ENCODE assay signal across 8 mouse cellular contexts in genomic region chr8:71675456-71676019, GRCm38 (mm10). TPM values are rescaled to one million over a fixed set of nuclear protein-coding genes. Genes with fewer than 3 reads are reported as not detected.
DNase-seq lines count a peak whose midpoint lies in the region; ATAC-seq and TF ChIP-seq lines count a peak whose summit lies in the region.

No protein-coding gene starts in this region.

- H3K27ac ChIP-seq in thymus, adult 2 months (ENCODE audit: control insufficient read depth, insufficient read depth, low read length): peak overlapping the region; percentile 70; the same call in 1 of the 2 replicates
- H3K27ac ChIP-seq in limb, embryonic 14.5 days (replicated peaks; ENCODE audit: low read depth, low read length): 0 out of 2 replicates have a peak overlapping the region, but pooled peaks have one; percentile 38
- H3K27ac ChIP-seq in stomach, embryonic 16.5 days (ENCODE audit: low read length): peak overlapping the region; percentile 85

- H3K4me3 ChIP-seq in erythroblast, embryonic 14.5 days (replicated peaks): peak overlapping the region; percentile 80
- H3K4me3 ChIP-seq in thymus, adult 2 months (ENCODE audit: control insufficient read depth, insufficient read depth, low read length): peak overlapping the region; percentile 67; the same call in 1 of the 2 replicates
- peak overlapping the region; percentile 62 for H3K4me3 ChIP-seq in limb, embryonic 14.5 days (replicated peaks; ENCODE audit: low read length)
- H3K4me3 ChIP-seq in stomach, embryonic 16.5 days (replicated peaks; ENCODE audit: low read length): peak overlapping the region; percentile 67

- 28% methylated on average over 9 of the region's 9 CpGs for WGBS in thymus, adult 2 months
- 31% methylated on average over 9 of the region's 9 CpGs for WGBS in limb, embryonic 14.5 days
- 33% methylated on average over 9 of the region's 9 CpGs for WGBS in stomach, embryonic 16.5 days

- no peak for TF ChIP-seq POLR2A in thymus, adult 2 months (IDR thresholded peaks at IDR 0.05; ENCODE audit: control insufficient read depth, extremely low read depth, insufficient read depth, low read length, poor library complexity)
- no peak for TF ChIP-seq POLR2A in limb, embryonic 14.5 days (IDR thresholded peaks at IDR 0.05; ENCODE audit: borderline replicate concordance, extremely low read depth, insufficient read depth, insufficient read length)

- H3K9ac ChIP-seq in limb, embryonic 14.5 days (ENCODE audit: low read depth, low read length, severe bottlenecking): no peak overlapping the region
- H3K9ac ChIP-seq in stomach, embryonic 16.5 days (ENCODE audit: low read length): peak overlapping the region; percentile 81

- H3K27me3 ChIP-seq in erythroblast, embryonic 14.5 days (ENCODE audit: control insufficient read depth): peaks cover 19% of the 10 kb centered on the region
- no peaks in the 10 kb centered on the region; the same call in 1 of the 2 replicates for H3K27me3 ChIP-seq in thymus, adult 2 months (ENCODE audit: control insufficient read depth, insufficient read depth, low read length)
- H3K27me3 ChIP-seq in limb, embryonic 14.5 days (ENCODE audit: control insufficient read depth, insufficient read depth, low read length): peaks cover 49% of the 10 kb centered on the region
- H3K27me3 ChIP-seq in stomach, embryonic 16.5 days (ENCODE audit: control insufficient read depth, insufficient read depth, low read length): peaks cover 19% of the 10 kb centered on the region

- TF ChIP-seq CTCF in thymus, adult 2 months (IDR thresholded peaks at IDR 0.05; ENCODE audit: borderline replicate concordance, control insufficient read depth, extremely low read depth, insufficient read depth, low read length, poor library complexity): no peak

- H3K4me2 ChIP-seq in limb, embryonic 14.5 days (replicated peaks; ENCODE audit: low read depth, low read length, severe bottlenecking): peak overlapping the region; percentile 92
- peak overlapping the region; percentile 71 for H3K4me2 ChIP-seq in stomach, embryonic 16.5 days (ENCODE audit: low read depth, low read length)

- no peak for ATAC-seq in erythroblast, adult 5-6 weeks (replicated peaks; ENCODE audit: low FRiP score, poor library complexity, severe bottlenecking)
- no peak for ATAC-seq in limb, embryonic 14.5 days (ENCODE audit: low FRiP score, low read depth)
- ATAC-seq in stomach, embryonic 16.5 days (ENCODE audit: insufficient read depth, low FRiP score): no peak
- ATAC-seq in activated CD4-positive, CD25-positive, alpha-beta regulatory T cell, adult 4 months: no peak
- no peak for ATAC-seq in erythroid progenitor cell, adult 5-6 weeks (replicated peaks; ENCODE audit: low FRiP score, poor library complexity, severe bottlenecking)

- DNase-seq in thymus, adult 2 months: no peak
- no peak for DNase-seq in thymus, adult 18-20 months
- no peak for DNase-seq in limb, embryonic 14.5 days (ENCODE audit: low spot score)

- H3K9me3 ChIP-seq in erythroblast, embryonic 14.5 days (ENCODE audit: control insufficient read depth, low read length): peaks cover 14% of the 10 kb centered on the region
- no peaks in the 10 kb centered on the region for H3K9me3 ChIP-seq in limb, embryonic 14.5 days (ENCODE audit: control insufficient read depth, low read length)
- no peaks in the 10 kb centered on the region for H3K9me3 ChIP-seq in stomach, embryonic 16.5 days (replicated peaks; ENCODE audit: control insufficient read depth, low read length)

- H3K4me1 ChIP-seq in erythroblast, embryonic 14.5 days (ENCODE audit: control insufficient read depth): peaks cover 39% of the 10 kb centered on the region
- peaks cover 32% of the 10 kb centered on the region for H3K4me1 ChIP-seq in thymus, adult 2 months (replicated peaks; ENCODE audit: control insufficient read depth, insufficient read depth, low read length)
- peaks cover 14% of the 10 kb centered on the region for H3K4me1 ChIP-seq in limb, embryonic 14.5 days (ENCODE audit: control insufficient read depth, insufficient read depth, low read length)
- peaks cover 15% of the 10 kb centered on the region for H3K4me1 ChIP-seq in stomach, embryonic 16.5 days (ENCODE audit: control insufficient read depth, insufficient read depth, low read length)

- H3K36me3 ChIP-seq in erythroblast, embryonic 14.5 days (ENCODE audit: control insufficient read depth): peaks cover 7% of the 10 kb centered on the region
- H3K36me3 ChIP-seq in thymus, adult 2 months (ENCODE audit: control insufficient read depth, insufficient read depth, low read length): no peaks in the 10 kb centered on the region
- H3K36me3 ChIP-seq in limb, embryonic 14.5 days (ENCODE audit: control insufficient read depth, insufficient read depth, low read length): no peaks in the 10 kb centered on the region
- no peaks in the 10 kb centered on the region for H3K36me3 ChIP-seq in stomach, embryonic 16.5 days (ENCODE audit: control insufficient read depth, insufficient read depth, low read length)

RNA-seq across cellular contexts. Expression of gene Jak3, which starts 0.6 kb away (rescaled TPM):
- polyA plus RNA-seq in erythroblast, embryonic 14.5 days (2012): 1.5 TPM in 2 replicates
- 1.2 and 1.9 TPM in 2 replicates for total RNA-seq in erythroblast, adult 5-6 weeks (2015; ENCODE audit: low replicate concordance)
- total RNA-seq in erythroblast, adult 5-6 weeks (2017; ENCODE audit: low replicate concordance): 0.43 and 1.4 TPM in 2 replicates
- 68.0 and 77.5 TPM in 2 replicates for polyA plus RNA-seq in thymus, adult 2 months (2012; rRNA removed)
- polyA plus RNA-seq in limb, embryonic 14.5 days (2012; rRNA removed): 8.0 and 11.1 TPM in 2 replicates
- polyA plus RNA-seq in limb, embryonic 14.5 days (2014; fragmentation: Nextera tagmentation; extraction: Ambion mirVana): 5.2 and 5.3 TPM in 2 replicates
- 9.3 and 9.5 TPM in 2 replicates for polyA plus RNA-seq in stomach, embryonic 16.5 days (2015; fragmentation: Nextera tagmentation; extraction: Ambion mirVana)
- 10 to 100 TPM; 18.6 to 41.7 TPM for polyA plus RNA-seq in activated CD4-positive, CD25-positive, alpha-beta regulatory T cell, adult 4 months (2017; shearing (Covaris generic))
- total RNA-seq in erythroid progenitor cell, adult 5-6 weeks (2015; ENCODE audit: low replicate concordance): 2.1 and 5.4 TPM in 2 replicates
- total RNA-seq in erythroid progenitor cell, adult 5-6 weeks (2017; ENCODE audit: low replicate concordance): 0.68 and 0.90 TPM in 2 replicates

RNA-seq across cellular contexts. Expression of gene Unc13a, which starts 4.0 kb away (rescaled TPM):
- 0.01 TPM in 1 of 2 replicates, not detected in the other for polyA plus RNA-seq in erythroblast, embryonic 14.5 days (2012)
- total RNA-seq in erythroblast, adult 5-6 weeks (2015; ENCODE audit: low replicate concordance): not detected in 2 replicates
- total RNA-seq in erythroblast, adult 5-6 weeks (2017; ENCODE audit: low replicate concordance): 0.17 and 2.4 TPM in 2 replicates
- polyA plus RNA-seq in thymus, adult 2 months (2012; rRNA removed): 1.6 and 2.0 TPM in 2 replicates
- polyA plus RNA-seq in limb, embryonic 14.5 days (2012; rRNA removed): 0.28 and 0.39 TPM in 2 replicates
- polyA plus RNA-seq in limb, embryonic 14.5 days (2014; fragmentation: Nextera tagmentation; extraction: Ambion mirVana): 0.91 and 0.97 TPM in 2 replicates
- 1.1 and 1.2 TPM in 2 replicates for polyA plus RNA-seq in stomach, embryonic 16.5 days (2015; fragmentation: Nextera tagmentation; extraction: Ambion mirVana)
- polyA plus RNA-seq in activated CD4-positive, CD25-positive, alpha-beta regulatory T cell, adult 4 months (2017; shearing (Covaris generic)): under 1 TPM; 0.37 to 0.93 TPM
- not detected in 2 replicates for total RNA-seq in erythroid progenitor cell, adult 5-6 weeks (2015; ENCODE audit: low replicate concordance)
- total RNA-seq in erythroid progenitor cell, adult 5-6 weeks (2017; ENCODE audit: low replicate concordance): not detected in 2 replicates

RNA-seq across cellular contexts. Expression of gene Insl3, which starts 13.5 kb away (rescaled TPM):
- polyA plus RNA-seq in erythroblast, embryonic 14.5 days (2012): 0.36 and 0.75 TPM in 2 replicates
- 8.5 TPM in 1 of 2 replicates, not detected in the other for total RNA-seq in erythroblast, adult 5-6 weeks (2015; ENCODE audit: low replicate concordance)
- not detected in 2 replicates for total RNA-seq in erythroblast, adult 5-6 weeks (2017; ENCODE audit: low replicate concordance)
- polyA plus RNA-seq in thymus, adult 2 months (2012; rRNA removed): 42.6 and 56.8 TPM in 2 replicates
- polyA plus RNA-seq in limb, embryonic 14.5 days (2012; rRNA removed): 1.8 and 2.5 TPM in 2 replicates
- polyA plus RNA-seq in limb, embryonic 14.5 days (2014; fragmentation: Nextera tagmentation; extraction: Ambion mirVana): 1.7 TPM in 1 of 2 replicates, not detected in the other
- 1.1 and 1.7 TPM in 2 replicates for polyA plus RNA-seq in stomach, embryonic 16.5 days (2015; fragmentation: Nextera tagmentation; extraction: Ambion mirVana)
- polyA plus RNA-seq in activated CD4-positive, CD25-positive, alpha-beta regulatory T cell, adult 4 months (2017; shearing (Covaris generic)): 10 to 100 TPM; 16.4 to 23.9 TPM
- 3.6 TPM in 1 of 2 replicates, not detected in the other for total RNA-seq in erythroid progenitor cell, adult 5-6 weeks (2015; ENCODE audit: low replicate concordance)
- total RNA-seq in erythroid progenitor cell, adult 5-6 weeks (2017; ENCODE audit: low replicate concordance): not detected in 2 replicates

RNA-seq across cellular contexts. Expression of gene B3gnt3, which starts 26.1 kb away (rescaled TPM):
- polyA plus RNA-seq in erythroblast, embryonic 14.5 days (2012): 3.4 and 3.7 TPM in 2 replicates
- 6.1 and 16.5 TPM in 2 replicates for total RNA-seq in erythroblast, adult 5-6 weeks (2015; ENCODE audit: low replicate concordance)
- total RNA-seq in erythroblast, adult 5-6 weeks (2017; ENCODE audit: low replicate concordance): 11.2 and 12.9 TPM in 2 replicates
- polyA plus RNA-seq in thymus, adult 2 months (2012; rRNA removed): 6.3 and 6.9 TPM in 2 replicates
- 1.1 and 1.5 TPM in 2 replicates for polyA plus RNA-seq in limb, embryonic 14.5 days (2012; rRNA removed)
- 0.67 and 0.77 TPM in 2 replicates for polyA plus RNA-seq in limb, embryonic 14.5 days (2014; fragmentation: Nextera tagmentation; extraction: Ambion mirVana)
- polyA plus RNA-seq in stomach, embryonic 16.5 days (2015; fragmentation: Nextera tagmentation; extraction: Ambion mirVana): 12.2 and 15.0 TPM in 2 replicates
- 1 to 10 TPM; 3.3 to 3.8 TPM for polyA plus RNA-seq in activated CD4-positive, CD25-positive, alpha-beta regulatory T cell, adult 4 months (2017; shearing (Covaris generic))
- total RNA-seq in erythroid progenitor cell, adult 5-6 weeks (2015; ENCODE audit: low replicate concordance): 12.2 and 12.3 TPM in 2 replicates
- total RNA-seq in erythroid progenitor cell, adult 5-6 weeks (2017; ENCODE audit: low replicate concordance): 10.9 and 14.4 TPM in 2 replicates

RNA-seq across cellular contexts. Expression of gene Fcho1, which starts 50.0 kb away (rescaled TPM):
- polyA plus RNA-seq in erythroblast, embryonic 14.5 days (2012): 14.2 and 14.6 TPM in 2 replicates
- 20.2 and 26.5 TPM in 2 replicates for total RNA-seq in erythroblast, adult 5-6 weeks (2015; ENCODE audit: low replicate concordance)
- 44.8 and 52.8 TPM in 2 replicates for total RNA-seq in erythroblast, adult 5-6 weeks (2017; ENCODE audit: low replicate concordance)
- 767 and 809 TPM in 2 replicates for polyA plus RNA-seq in thymus, adult 2 months (2012; rRNA removed)
- polyA plus RNA-seq in limb, embryonic 14.5 days (2012; rRNA removed): 10.4 and 11.0 TPM in 2 replicates
- polyA plus RNA-seq in limb, embryonic 14.5 days (2014; fragmentation: Nextera tagmentation; extraction: Ambion mirVana): 3.3 and 3.6 TPM in 2 replicates
- 6.1 and 7.0 TPM in 2 replicates for polyA plus RNA-seq in stomach, embryonic 16.5 days (2015; fragmentation: Nextera tagmentation; extraction: Ambion mirVana)
- 10 to 100 TPM; 55.0 to 72.9 TPM for polyA plus RNA-seq in activated CD4-positive, CD25-positive, alpha-beta regulatory T cell, adult 4 months (2017; shearing (Covaris generic))
- 152 and 165 TPM in 2 replicates for total RNA-seq in erythroid progenitor cell, adult 5-6 weeks (2015; ENCODE audit: low replicate concordance)
- total RNA-seq in erythroid progenitor cell, adult 5-6 weeks (2017; ENCODE audit: low replicate concordance): 245 and 276 TPM in 2 replicates
